Mouse (Mus musculus) limb, embryonic 14.5 days (tissue): ENCODE data around the gene Ube2i. TPM values are rescaled to one million over a fixed set of nuclear protein-coding genes. Genes with fewer than 3 reads are reported as not detected.
A peak's percentile ranks its signal among the peaks of the same experiment; 100 is the strongest.

ENCODE experiments used
- ATAC-seq: fragments of 200-750 bp; cut with Nextera tagmentation; 2 replicates; pipeline ENCODE4 v1.8.0; 2017; ENCODE audit warnings: low read depth, moderate number of reproducible peaks, moderate TSS enrichment; ENCODE audit not compliant: low FRiP score
- DNase-seq: peaks from one replicate; pipeline ENCODE4 v3.0.0-alpha.2; 2015; ENCODE audit warnings: low spot score
- H3K27ac ChIP-seq: fragments of 300-500 bp; sonication (generic); replicated peaks from 2 replicates; pipeline ENCODE4 v1.5.1; 2014; ENCODE audit warnings: low read depth, mild to moderate bottlenecking, low read length, moderate library complexity, mixed read lengths
- H3K27me3 ChIP-seq: fragments of 300-500 bp; sonication (generic); 2 replicates; pipeline ENCODE4 v1.6.1; 2014; ENCODE audit warnings: low read length, mixed read lengths; ENCODE audit not compliant: control insufficient read depth, insufficient read depth
- H3K36me3 ChIP-seq: fragments of 300-500 bp; sonication (generic); 2 replicates; pipeline ENCODE4 v1.6.1; 2014; ENCODE audit warnings: mild to moderate bottlenecking, low read length, moderate library complexity, mixed read lengths; ENCODE audit not compliant: control insufficient read depth, insufficient read depth
- H3K4me1 ChIP-seq: fragments of 300-500 bp; sonication (generic); 2 replicates; pipeline ENCODE4 v1.6.1; 2014; ENCODE audit warnings: antibody characterized with exemption, low read length, mixed read lengths; ENCODE audit not compliant: control insufficient read depth, insufficient read depth
- H3K4me2 ChIP-seq: fragments of 300-500 bp; sonication (generic); replicated peaks from 2 replicates; pipeline ENCODE4 v1.6.1; 2014; ENCODE audit warnings: low read depth, mild to moderate bottlenecking, low read length, moderate library complexity; ENCODE audit not compliant: severe bottlenecking
- H3K4me3 ChIP-seq: fragments of 300-500 bp; sonication (generic); replicated peaks from 2 replicates; pipeline ENCODE4 v1.5.1; 2014; ENCODE audit warnings: low read length
- H3K9ac ChIP-seq: fragments of 300-500 bp; sonication (generic); 2 replicates; pipeline ENCODE4 v1.6.1; 2014; ENCODE audit warnings: mild to moderate bottlenecking, low read depth, low read length, moderate library complexity; ENCODE audit not compliant: severe bottlenecking
- H3K9me3 ChIP-seq: fragments of 300-500 bp; sonication (generic); 2 replicates; pipeline ENCODE4 v1.6.1; 2016; ENCODE audit warnings: low read length; ENCODE audit not compliant: control insufficient read depth
- POLR2A ChIP-seq: fragments of 200-500 bp; IDR thresholded peaks from 2 replicates; pipeline ENCODE4 v1.8.0; 2012; ENCODE audit warnings: inconsistent platforms, mild to moderate bottlenecking, moderate library complexity, borderline replicate concordance; ENCODE audit not compliant: insufficient read depth, insufficient read length; ENCODE audit errors: extremely low read depth
- WGBS: fragments of 180-500 bp; shearing (Covaris S2); extraction: QIAGEN DNeasy Blood & Tissue Kit; methylation state at CpG from one replicate; pipeline ENCODE4 v1.1.7; 2014; 5-methylcytosine and 5-hydroxymethylcytosine counted together
- polyA plus RNA-seq, 2 experiments: library from polyadenylated mRNA; depleted of rRNA in 1 of 2; stranded (reverse) in 1 of 2; unstranded in 1 of 2; fragments of >200 nt; fragmentation: Nextera tagmentation in 1 of 2; extraction: Ambion mirVana in 1 of 2; gene quantifications; 2 replicates each; pipeline versions ENCODE4 v1.2.1 to v1.2.3; 2012 to 2014

Ube2i gene
- polyA plus RNA-seq, 2 experiments = 533 to 540 TPM

DNA sequence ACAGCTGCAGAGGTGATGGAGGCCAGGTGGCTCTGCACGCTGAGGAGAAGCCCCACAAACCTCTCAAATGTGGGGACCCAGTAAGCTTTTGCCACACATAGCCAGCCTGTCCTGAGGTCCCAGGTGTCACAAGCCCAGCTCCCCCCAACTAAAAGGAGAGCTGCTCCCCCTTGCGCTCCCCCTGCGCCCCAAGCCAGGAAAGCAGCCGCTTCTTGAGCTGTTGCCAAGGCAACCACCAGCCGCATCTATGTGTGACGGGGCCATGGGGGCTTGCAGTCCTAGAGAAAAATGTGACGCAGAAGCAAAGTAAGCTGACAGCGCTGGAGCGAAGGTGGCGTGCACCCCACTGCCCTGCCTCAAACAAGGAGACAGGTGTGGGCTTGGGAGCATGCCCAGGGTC lies 20.7 kb downstream of the Ube2i start:
- Histone ChIP-seq H3K4me1 (peaks cover 8% of the 10 kb centered on the region), H3K9me3 (no peaks in the 10 kb centered on the region), H3K36me3 (0 out of 2 replicates have a peak, but pooled peaks cover 2% of the 10 kb centered on the region), H3K27ac (no peak overlapping the region), H3K9ac (0 out of 2 replicates have a peak overlapping the region, but pooled peaks have one; percentile 4), H3K4me2 (no peak overlapping the region), H3K4me3 (no peak overlapping the region), H3K27me3 (peaks cover 26% of the 10 kb centered on the region)
- WGBS = 25% methylated on average over 7 of the region's 10 CpGs
- DNase-seq (no peak), ATAC-seq (no peak)
- no peak for TF ChIP-seq POLR2A

DNA sequence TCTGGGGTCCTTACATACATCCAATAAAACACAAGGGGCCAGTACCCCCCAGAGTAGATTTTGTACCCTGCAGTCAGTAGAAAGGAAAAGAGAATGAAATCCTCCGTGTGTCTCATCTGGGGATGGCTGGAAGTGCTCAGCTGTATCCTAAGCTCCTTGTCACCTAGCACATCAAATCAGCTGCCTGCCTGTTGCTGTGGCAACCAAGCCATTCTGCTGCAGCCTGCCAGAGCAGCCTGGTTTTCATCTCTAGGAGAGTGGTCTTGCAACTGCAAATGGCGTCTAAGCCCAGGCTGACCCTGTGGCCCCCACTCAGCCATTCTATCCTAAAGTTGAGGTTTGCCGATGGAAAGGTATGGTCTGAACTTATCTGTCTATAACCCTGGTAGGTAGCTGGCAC lies 21.8 kb downstream of the Ube2i start:
- H3K27ac ChIP-seq = no peak overlapping the region

DNA sequence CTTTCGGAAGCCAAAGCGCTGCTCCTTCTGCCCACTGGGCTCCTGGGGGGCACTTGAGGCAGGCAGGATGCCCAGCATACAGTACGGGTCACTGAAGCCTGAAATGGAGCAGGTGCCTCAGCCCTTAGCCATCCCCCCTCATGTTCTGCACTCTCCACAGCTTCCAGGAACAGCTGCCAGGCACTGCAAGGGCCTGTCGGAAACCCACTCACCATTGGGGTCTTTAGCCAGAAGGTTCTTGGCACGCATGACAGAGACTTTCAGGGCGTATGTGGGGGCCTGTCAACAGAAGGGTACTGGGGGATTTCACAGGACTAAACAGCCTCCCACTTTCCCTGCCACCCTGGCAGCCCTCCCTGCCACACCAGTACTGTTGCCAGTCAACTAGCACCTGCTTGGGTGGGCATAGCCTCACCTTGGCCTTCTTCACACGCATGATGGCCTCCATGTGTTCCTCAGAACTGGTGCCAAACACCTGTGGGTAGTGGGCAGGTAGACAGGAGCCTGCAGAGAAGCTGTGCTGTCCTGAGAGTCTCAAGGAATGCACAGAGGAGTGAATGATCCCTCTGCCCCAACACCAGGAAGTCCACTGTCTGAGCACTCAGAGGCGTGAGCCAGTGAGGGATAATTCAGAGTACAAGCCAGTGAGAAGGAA lies 24.1 kb downstream of the Ube2i start:
- Histone ChIP-seq H3K9me3 (no peaks in the 10 kb centered on the region), H3K36me3 (no peaks in the 10 kb centered on the region), H3K9ac (no peak overlapping the region), H3K4me2 (no peak overlapping the region), H3K27ac (no peak overlapping the region), H3K4me1 (no peaks in the 10 kb centered on the region), H3K4me3 (no peak overlapping the region), H3K27me3 (peaks cover 15% of the 10 kb centered on the region)
- no peak for TF ChIP-seq POLR2A
- no peak for ATAC-seq
- no peak for DNase-seq
- WGBS = 84% methylated on average over 8 of the region's 8 CpGs

More for the DNA sequence above, 21.8 kb downstream of the Ube2i start:
- H3K27me3 ChIP-seq = peaks cover 26% of the 10 kb centered on the region
- WGBS = 37% methylated on average over 3 of the region's 3 CpGs
- peaks cover 8% of the 10 kb centered on the region for H3K4me1 ChIP-seq
- no peak for DNase-seq
- H3K9me3 ChIP-seq = no peaks in the 10 kb centered on the region
- no peak overlapping the region for H3K9ac ChIP-seq
- no peaks in the 10 kb centered on the region for H3K36me3 ChIP-seq
- ATAC-seq = no peak
- no peak for TF ChIP-seq POLR2A
- no peak overlapping the region for H3K4me3 ChIP-seq
- no peak overlapping the region for H3K4me2 ChIP-seq

DNA sequence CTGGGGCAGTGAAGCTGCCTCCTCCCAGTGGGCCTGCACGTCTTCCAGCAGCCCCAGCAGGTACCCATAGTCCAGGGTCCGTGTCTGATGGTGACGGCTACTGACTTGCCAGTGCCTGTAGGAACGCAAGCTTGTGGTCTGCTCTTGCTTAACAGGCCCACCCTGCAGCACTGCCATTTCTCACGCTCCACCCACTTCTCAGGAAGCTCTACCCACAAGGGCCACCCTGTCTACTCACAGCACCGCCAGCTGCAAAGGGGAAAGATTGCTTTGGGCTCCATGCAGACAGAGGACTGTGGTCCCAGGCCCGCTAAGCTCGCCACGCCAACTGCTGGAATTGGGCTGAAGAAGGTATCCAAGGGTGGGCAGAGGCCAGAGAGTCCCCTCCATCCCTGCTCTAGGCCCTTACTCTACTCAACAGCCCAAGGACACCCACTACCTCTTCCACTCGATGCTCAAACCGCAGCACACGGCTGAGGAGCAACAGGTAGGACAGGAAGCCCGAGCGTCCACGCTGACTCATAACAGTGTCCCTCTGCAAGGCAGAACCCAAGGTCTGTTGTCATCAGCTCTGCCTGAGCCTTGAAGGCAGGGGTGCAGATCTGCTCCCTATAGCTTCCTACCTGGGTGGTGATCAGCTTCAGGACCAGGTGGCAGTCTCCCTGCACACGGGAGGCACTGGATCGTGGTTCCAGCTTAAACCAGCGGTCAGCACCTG lies 26.2 kb downstream of the Ube2i start:
- no peak for ATAC-seq
- Histone ChIP-seq H3K4me2 (no peak overlapping the region), H3K9ac (no peak overlapping the region), H3K36me3 (peaks cover 19% of the 10 kb centered on the region), H3K4me3 (no peak overlapping the region), H3K27me3 (peaks cover under 1% of the 10 kb centered on the region; the same call in 1 of the 2 replicates), H3K27ac (no peak overlapping the region), H3K9me3 (no peaks in the 10 kb centered on the region), H3K4me1 (no peaks in the 10 kb centered on the region)
- DNase-seq = no peak
- TF ChIP-seq POLR2A = no peak
- WGBS = 76% methylated on average over 18 of the region's 18 CpGs

DNA sequence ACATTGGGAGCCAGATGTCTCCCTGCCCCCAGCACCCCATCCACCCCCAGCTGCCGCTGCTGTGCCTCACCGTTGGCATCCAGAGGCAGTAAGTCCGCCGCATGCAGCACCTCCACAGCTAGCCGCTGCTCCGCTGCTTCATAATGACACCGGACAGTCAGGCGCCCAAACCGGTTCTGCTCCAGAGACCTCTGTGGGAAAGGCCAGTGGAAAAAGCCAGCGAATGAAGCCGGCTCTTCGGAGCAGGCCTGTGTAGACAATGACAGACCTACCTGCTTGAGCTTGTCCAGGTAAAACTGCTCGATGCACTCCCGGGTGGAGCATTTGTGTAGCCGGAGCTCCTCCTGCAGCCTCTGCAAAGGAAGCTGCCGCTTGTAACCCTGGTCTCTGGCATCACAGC lies 30.2 kb downstream of the Ube2i start:
- Histone ChIP-seq H3K27ac (no peak overlapping the region), H3K4me2 (no peak overlapping the region), H3K4me3 (no peak overlapping the region), H3K9ac (no peak overlapping the region), H3K27me3 (no peaks in the 10 kb centered on the region), H3K36me3 (peaks cover 29% of the 10 kb centered on the region), H3K4me1 (peaks cover 9% of the 10 kb centered on the region), H3K9me3 (no peaks in the 10 kb centered on the region)
- DNase-seq (no peak), ATAC-seq (no peak)
- no peak for TF ChIP-seq POLR2A
- WGBS = 76% methylated on average over 16 of the region's 16 CpGs
